Mouse (Mus musculus): ENCODE data around the gene Tmprss12. TPM values are rescaled to one million over a fixed set of nuclear protein-coding genes. Genes with fewer than 3 reads are reported as not detected.
"Not testable (repeated sequence)": the region's sequence is repeated elsewhere in the genome, so short reads cannot be mapped to it uniquely, and the experiment has no call there.

Gene Tmprss12
- polyA plus RNA-seq, 1 experiment from 2014 or later = not detected

GRCm38 (mm10) chr15:100258646-100259425, 21.8 kb upstream of the Tmprss12 start:
- Histone ChIP-seq H3K27ac (replicated peaks) (no peak overlapping the region), H3K4me1 (no peaks in the 10 kb centered on the region), H3K36me3 (peaks cover 79% of the 10 kb centered on the region), H3K9me3 (replicated peaks) (no peaks in the 10 kb centered on the region), H3K27me3 (ENCODE audit: low read depth, poor library complexity, severe bottlenecking) (no peaks in the 10 kb centered on the region), H3K4me3 (no peak overlapping the region)
- 94% methylated on average over 7 of the region's 7 CpGs for WGBS
- DNase-seq (ENCODE audit: low spot score) = no peak

GRCm38 (mm10) chr15:100260351-100260750, 20.3 kb upstream of the Tmprss12 start:
- not testable (repeated sequence) for H3K4me1 ChIP-seq; H3K27ac ChIP-seq (replicated peaks); H3K4me3 ChIP-seq; H3K9me3 ChIP-seq (replicated peaks); DNase-seq (ENCODE audit: low spot score); H3K27me3 ChIP-seq (ENCODE audit: low read depth, poor library complexity, severe bottlenecking)
- H3K36me3 ChIP-seq = peaks cover 64% of the 10 kb centered on the region
- 96% methylated on average over 6 of the region's 7 CpGs for WGBS

GRCm38 (mm10) chr15:100263246-100263905, 17.3 kb upstream of the Tmprss12 start:
- Histone ChIP-seq H3K27ac (replicated peaks) (no peak overlapping the region), H3K36me3 (peaks cover 34% of the 10 kb centered on the region), H3K27me3 (ENCODE audit: low read depth, poor library complexity, severe bottlenecking) (no peaks in the 10 kb centered on the region), H3K9me3 (replicated peaks) (no peaks in the 10 kb centered on the region), H3K4me3 (no peak overlapping the region), H3K4me1 (no peaks in the 10 kb centered on the region)
- peak; percentile 12 for DNase-seq (ENCODE audit: low spot score)
- 19% methylated on average over 4 of the region's 4 CpGs for WGBS

GRCm38 (mm10) chr15:100265586-100266325, 14.9 kb upstream of the Tmprss12 start:
- H3K4me1 ChIP-seq = peaks cover 8% of the 10 kb centered on the region
- no peak overlapping the region for H3K27ac ChIP-seq (replicated peaks)
- no peak for DNase-seq (ENCODE audit: low spot score)
- 83% methylated on average over 4 of the region's 5 CpGs for WGBS
- H3K4me3 ChIP-seq = no peak overlapping the region
- H3K9me3 ChIP-seq (replicated peaks) = no peaks in the 10 kb centered on the region
- H3K27me3 ChIP-seq (ENCODE audit: low read depth, poor library complexity, severe bottlenecking) = peaks cover 18% of the 10 kb centered on the region
- H3K36me3 ChIP-seq = peaks cover 13% of the 10 kb centered on the region

- H3K4me1 ChIP-seq = peaks cover 8% of the 10 kb centered on the region
- no peak for DNase-seq (ENCODE audit: low spot score)
- H3K27me3 ChIP-seq (ENCODE audit: low read depth, poor library complexity, severe bottlenecking) = peaks cover 23% of the 10 kb centered on the region
- no peak overlapping the region for H3K27ac ChIP-seq (replicated peaks)
- no peak overlapping the region for H3K4me3 ChIP-seq
- peaks cover 10% of the 10 kb centered on the region; the same call in 1 of the 2 replicates for H3K9me3 ChIP-seq (replicated peaks)
- H3K36me3 ChIP-seq = no peaks in the 10 kb centered on the region
- WGBS = 84% methylated on average over 2 of the region's 2 CpGs
These were observed 11.7 kb upstream of the Tmprss12 start for GRCm38 (mm10) chr15:100268916-100269315.

GRCm38 (mm10) chr15:100269776-100270175, 10.9 kb upstream of the Tmprss12 start:
- Histone ChIP-seq H3K27me3 (ENCODE audit: low read depth, poor library complexity, severe bottlenecking) (peaks cover 23% of the 10 kb centered on the region), H3K4me1 (peaks cover 8% of the 10 kb centered on the region), H3K4me3 (no peak overlapping the region), H3K9me3 (replicated peaks) (peaks cover 10% of the 10 kb centered on the region; the same call in 1 of the 2 replicates), H3K36me3 (no peaks in the 10 kb centered on the region), H3K27ac (replicated peaks) (no peak overlapping the region)
- DNase-seq (ENCODE audit: low spot score) = no peak
- WGBS = 14% methylated on average over 9 of the region's 9 CpGs

- not testable (repeated sequence) for H3K4me1 ChIP-seq; H3K27ac ChIP-seq (replicated peaks); DNase-seq (ENCODE audit: low spot score); H3K36me3 ChIP-seq; H3K4me3 ChIP-seq
- peaks cover 23% of the 10 kb centered on the region for H3K27me3 ChIP-seq (ENCODE audit: low read depth, poor library complexity, severe bottlenecking)
- WGBS = 14% methylated on average over 7 of the region's 7 CpGs
- H3K9me3 ChIP-seq (replicated peaks) = peaks cover 14% of the 10 kb centered on the region; the same call in 1 of the 2 replicates
These were observed 10.0 kb upstream of the Tmprss12 start for GRCm38 (mm10) chr15:100270609-100271008.

GRCm38 (mm10) chr15:100271411-100271810, 9.2 kb upstream of the Tmprss12 start:
- H3K36me3 ChIP-seq = no peaks in the 10 kb centered on the region
- peaks cover 8% of the 10 kb centered on the region for H3K4me1 ChIP-seq
- no peak overlapping the region for H3K27ac ChIP-seq (replicated peaks)
- no peak overlapping the region for H3K4me3 ChIP-seq
- DNase-seq (ENCODE audit: low spot score) = no peak
- peaks cover 23% of the 10 kb centered on the region for H3K27me3 ChIP-seq (ENCODE audit: low read depth, poor library complexity, severe bottlenecking)
- 52% methylated on average over 14 of the region's 14 CpGs for WGBS
- H3K9me3 ChIP-seq (replicated peaks) = peaks cover 14% of the 10 kb centered on the region; the same call in 1 of the 2 replicates

GRCm38 (mm10) chr15:100273791-100274308, 6.8 kb upstream of the Tmprss12 start:
- not testable (repeated sequence) for DNase-seq (ENCODE audit: low spot score); H3K4me3 ChIP-seq; H3K4me1 ChIP-seq; H3K36me3 ChIP-seq; H3K27ac ChIP-seq (replicated peaks)
- Histone ChIP-seq H3K27me3 (ENCODE audit: low read depth, poor library complexity, severe bottlenecking) (peaks cover 23% of the 10 kb centered on the region), H3K9me3 (replicated peaks) (peaks cover 14% of the 10 kb centered on the region; the same call in 1 of the 2 replicates)
- WGBS = 90% methylated on average over 4 of the region's 4 CpGs

- H3K27ac ChIP-seq (replicated peaks) = no peak overlapping the region
- WGBS = 85% methylated on average over 7 of the region's 7 CpGs
These were observed 5.7 kb upstream of the Tmprss12 start for GRCm38 (mm10) chr15:100274790-100275559.

GRCm38 (mm10) chr15:100276403-100276802, 4.2 kb upstream of the Tmprss12 start:
- Histone ChIP-seq H3K27me3 (ENCODE audit: low read depth, poor library complexity, severe bottlenecking) (peaks cover 2% of the 10 kb centered on the region; the same call in 1 of the 2 replicates), H3K4me1 (no peaks in the 10 kb centered on the region), H3K27ac (replicated peaks) (no peak overlapping the region), H3K4me3 (no peak overlapping the region), H3K36me3 (no peaks in the 10 kb centered on the region; the same call in 1 of the 2 replicates), H3K9me3 (replicated peaks) (peaks cover 21% of the 10 kb centered on the region; the same call in 1 of the 2 replicates)
- 93% methylated on average over 4 of the region's 4 CpGs for WGBS
- DNase-seq (ENCODE audit: low spot score) = no peak

More at GRCm38 (mm10) chr15:100274790-100275559, 5.7 kb upstream of the Tmprss12 start:
- DNase-seq (ENCODE audit: low spot score) = no peak
- Histone ChIP-seq H3K9me3 (replicated peaks) (peaks cover 14% of the 10 kb centered on the region; the same call in 1 of the 2 replicates), H3K27me3 (ENCODE audit: low read depth, poor library complexity, severe bottlenecking) (peaks cover 12% of the 10 kb centered on the region), H3K4me1 (peaks cover 5% of the 10 kb centered on the region), H3K36me3 (no peaks in the 10 kb centered on the region), H3K4me3 (no peak overlapping the region)

- WGBS = 92% methylated on average over 3 of the region's 3 CpGs
- no peaks in the 10 kb centered on the region for H3K27me3 ChIP-seq (ENCODE audit: low read depth, poor library complexity, severe bottlenecking)
- H3K9me3 ChIP-seq (replicated peaks) = peaks cover 18% of the 10 kb centered on the region; the same call in 1 of the 2 replicates
- H3K4me1 ChIP-seq = no peaks in the 10 kb centered on the region
- no peak overlapping the region for H3K27ac ChIP-seq (replicated peaks)
- H3K36me3 ChIP-seq = no peaks in the 10 kb centered on the region; the same call in 1 of the 2 replicates
- no peak for DNase-seq (ENCODE audit: low spot score)
- no peak overlapping the region for H3K4me3 ChIP-seq
These were observed 3.1 kb upstream of the Tmprss12 start for GRCm38 (mm10) chr15:100277586-100277985.
